Mouse (Mus musculus): ENCODE data around the gene Cnot11.

The Cnot11 gene

GRCm38 (mm10) chr1:39534831-39535230 lies at the start of gene Cnot11:
TSS of gene Cnot11 (plus strand) at chr1:39534992.
- no peak for DNase-seq

GRCm38 (mm10) chr1:39487370-39487769 lies 47.4 kb upstream of the Cnot11 start:
- no peak for DNase-seq

GRCm38 (mm10) chr1:39493165-39493564 lies 41.6 kb upstream of the Cnot11 start:
- DNase-seq: no peak

- no peak for DNase-seq
Measured at GRCm38 (mm10) chr1:39493664-39494063, 41.1 kb upstream of the Cnot11 start.

GRCm38 (mm10) chr1:39496995-39497394 lies 37.8 kb upstream of the Cnot11 start:
- DNase-seq: no peak

GRCm38 (mm10) chr1:39497748-39498147 lies 37.0 kb upstream of the Cnot11 start:
- no peak for DNase-seq

- DNase-seq: no peak
Measured at GRCm38 (mm10) chr1:39499485-39499941, 35.3 kb upstream of the Cnot11 start.

GRCm38 (mm10) chr1:39502817-39503633 lies 31.8 kb upstream of the Cnot11 start:
- DNase-seq: peak; percentile 36

- DNase-seq: no peak
Measured at GRCm38 (mm10) chr1:39504261-39504660, 30.5 kb upstream of the Cnot11 start.

GRCm38 (mm10) chr1:39505600-39505999 lies 29.2 kb upstream of the Cnot11 start:
- no peak for DNase-seq

- DNase-seq: no peak
Measured at GRCm38 (mm10) chr1:39511775-39512174, 23.0 kb upstream of the Cnot11 start.

GRCm38 (mm10) chr1:39512183-39512582 lies 22.6 kb upstream of the Cnot11 start:
- DNase-seq: no peak

GRCm38 (mm10) chr1:39515303-39515991 lies 19.3 kb upstream of the Cnot11 start:
- DNase-seq: no peak

GRCm38 (mm10) chr1:39521326-39521725 lies 13.5 kb upstream of the Cnot11 start:
- DNase-seq: no peak

GRCm38 (mm10) chr1:39522519-39522918 lies 12.3 kb upstream of the Cnot11 start:
- DNase-seq: no peak

GRCm38 (mm10) chr1:39525763-39526162 lies 9.0 kb upstream of the Cnot11 start:
- DNase-seq: no peak

- no peak for DNase-seq
Measured at GRCm38 (mm10) chr1:39526371-39527167, 8.2 kb upstream of the Cnot11 start.

GRCm38 (mm10) chr1:39527432-39527831 lies 7.4 kb upstream of the Cnot11 start:
- peak; percentile 85 for DNase-seq

GRCm38 (mm10) chr1:39528319-39528718 lies 6.5 kb upstream of the Cnot11 start:
- DNase-seq: no peak

GRCm38 (mm10) chr1:39530258-39530943 lies 4.4 kb upstream of the Cnot11 start:
- DNase-seq: peak; percentile 78

- no peak for DNase-seq
Measured at GRCm38 (mm10) chr1:39531036-39531435, 3.8 kb upstream of the Cnot11 start.

GRCm38 (mm10) chr1:39533917-39534316 lies 875 bp upstream of the Cnot11 start:
- no peak for DNase-seq

Measured in thymus, postnatal 25 days (tissue).